Mouse (Mus musculus) forebrain, embryonic 16.5 days (tissue): Measurements from ENCODE around the gene Clasp1. TPM values are rescaled to one million over a fixed set of nuclear protein-coding genes. Genes with fewer than 3 reads are reported as not detected.
A peak's percentile ranks its signal among the peaks of the same experiment; 100 is the strongest.

Experiments
- ATAC-seq: fragments of 200-750 bp; cut with Nextera tagmentation; 2 replicates; pipeline ENCODE4 v1.8.0; 2017; ENCODE audit warnings: mild to moderate bottlenecking, moderate library complexity
- H3K27ac ChIP-seq: fragments of 300-500 bp; sonication (generic); 2 replicates; pipeline ENCODE4 v1.5.1; 2014; ENCODE audit warnings: low read length, control low read depth
- H3K27me3 ChIP-seq: fragments of 300-500 bp; sonication (generic); replicated peaks from 2 replicates; pipeline ENCODE4 v1.6.1; 2014; ENCODE audit warnings: low read length; ENCODE audit not compliant: control insufficient read depth, insufficient read depth
- H3K36me3 ChIP-seq: fragments of 300-500 bp; sonication (generic); 2 replicates; pipeline ENCODE4 v1.6.1; 2014; ENCODE audit not compliant: control insufficient read depth, insufficient read depth
- H3K4me1 ChIP-seq: fragments of 300-500 bp; sonication (generic); replicated peaks from 2 replicates; pipeline ENCODE4 v1.6.1; 2014; ENCODE audit warnings: low read length; ENCODE audit not compliant: control insufficient read depth, insufficient read depth
- H3K4me2 ChIP-seq: fragments of 300-500 bp; sonication (generic); 2 replicates; pipeline ENCODE4 v1.6.1; 2014; ENCODE audit warnings: mild to moderate bottlenecking, low read length, control low read depth
- H3K4me3 ChIP-seq: fragments of 300-500 bp; sonication (generic); replicated peaks from 2 replicates; pipeline ENCODE4 v1.5.1; 2014; ENCODE audit warnings: mild to moderate bottlenecking, low read length, control low read depth
- H3K9ac ChIP-seq: fragments of 300-500 bp; sonication (generic); replicated peaks from 2 replicates; pipeline ENCODE4 v1.6.1; 2014; ENCODE audit warnings: low read depth, low read length, control low read depth
- H3K9me3 ChIP-seq: fragments of 300-500 bp; sonication (generic); 2 replicates; pipeline ENCODE4 v1.6.1; 2016; ENCODE audit warnings: low read length; ENCODE audit not compliant: control insufficient read depth
- WGBS: fragments of 180-500 bp; shearing (Covaris S2); extraction: QIAGEN DNeasy Blood & Tissue Kit; methylation state at CpG from one replicate; pipeline ENCODE4 v1.1.7; 2014; 5-methylcytosine and 5-hydroxymethylcytosine counted together
- polyA plus RNA-seq: library from polyadenylated mRNA; unstranded; fragments of >200 nt; fragmentation: Nextera tagmentation; extraction: Ambion mirVana; gene quantifications from 2 replicates; pipeline ENCODE4 v1.2.1, GENCODE M21; 2015

The Clasp1 gene
- polyA plus RNA-seq, 1 experiment from 2014 or later, result 154 TPM

DNA sequence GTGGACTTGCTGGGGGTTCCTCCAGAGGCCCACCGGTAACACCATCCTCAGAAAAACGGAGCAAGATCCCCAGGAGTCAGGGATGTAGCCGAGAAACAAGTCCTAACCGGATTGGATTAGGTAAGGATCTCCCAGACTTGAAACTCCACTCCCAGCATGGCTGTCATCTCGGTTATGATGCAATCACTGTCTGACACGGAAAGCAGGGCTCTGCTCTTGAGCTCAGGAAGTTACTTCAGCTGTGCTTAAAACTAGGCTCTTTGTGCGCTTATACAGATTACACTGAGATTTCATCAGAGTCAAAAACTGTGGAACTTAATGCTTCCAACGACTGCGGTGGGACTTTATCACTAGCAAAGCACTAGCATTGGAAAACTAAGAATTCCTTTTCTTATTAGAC lies 136.5 kb downstream of the Clasp1 start:
- no peak overlapping the region for H3K4me3 ChIP-seq
- peaks cover 49% of the 10 kb centered on the region for H3K36me3 ChIP-seq
- no peaks in the 10 kb centered on the region for H3K9me3 ChIP-seq
- H3K9ac ChIP-seq, result no peak overlapping the region
- no peaks in the 10 kb centered on the region for H3K27me3 ChIP-seq
- no peaks in the 10 kb centered on the region for H3K4me1 ChIP-seq
- no peak overlapping the region for H3K27ac ChIP-seq
- no peak overlapping the region for H3K4me2 ChIP-seq
- WGBS, result 92% methylated on average over 9 of the region's 9 CpGs
- ATAC-seq, result no peak

DNA sequence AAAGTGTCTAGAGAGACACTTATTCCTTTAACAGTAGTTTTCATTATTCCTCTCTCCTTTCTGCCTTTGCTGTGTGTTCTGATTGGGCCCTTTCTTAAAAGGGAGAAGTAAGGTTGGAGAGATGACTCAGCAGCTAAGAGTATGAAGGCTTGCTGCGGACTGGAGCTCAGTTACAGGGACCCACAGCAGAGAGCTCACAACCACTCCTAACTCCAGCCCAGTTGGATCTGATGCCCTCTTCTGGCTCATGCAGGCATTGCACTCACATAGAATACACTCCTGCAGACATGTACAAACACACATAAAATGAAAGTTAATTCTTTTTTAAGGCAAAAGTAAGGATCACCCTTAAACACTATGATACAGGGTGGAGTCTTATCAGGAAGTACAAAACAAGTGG lies 140.4 kb downstream of the Clasp1 start:
- H3K27ac ChIP-seq, result no peak overlapping the region
- no peaks in the 10 kb centered on the region for H3K27me3 ChIP-seq
- H3K4me1 ChIP-seq, result 0 out of 2 replicates have a peak, but pooled peaks cover 3% of the 10 kb centered on the region
- WGBS, result 100% methylated on average over 1 of the region's 1 CpGs
- no peak overlapping the region for H3K4me3 ChIP-seq
- peaks cover 43% of the 10 kb centered on the region for H3K36me3 ChIP-seq
- no peak overlapping the region for H3K4me2 ChIP-seq
- no peaks in the 10 kb centered on the region for H3K9me3 ChIP-seq
- H3K9ac ChIP-seq, result no peak overlapping the region
- ATAC-seq, result no peak

DNA sequence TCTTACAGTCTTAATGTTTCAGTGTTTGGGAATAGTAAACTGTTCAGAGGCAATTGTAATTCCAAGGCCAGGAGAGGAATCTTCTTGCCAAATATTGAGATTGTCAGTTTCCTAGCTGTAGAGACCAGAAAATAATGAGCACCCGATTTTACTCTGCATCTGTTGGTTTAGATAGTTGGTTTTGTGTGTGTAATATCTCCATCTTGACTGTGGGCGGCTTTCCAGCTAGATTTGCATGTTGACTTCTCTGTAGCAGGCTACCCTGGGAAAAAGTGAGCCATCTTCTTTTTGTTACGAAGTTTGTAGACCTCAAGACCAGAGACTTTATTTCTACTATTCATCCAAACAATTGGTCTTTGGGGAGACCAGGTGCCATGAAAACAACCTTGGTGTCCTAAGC lies 142.4 kb downstream of the Clasp1 start:
- no peak overlapping the region for H3K27ac ChIP-seq
- H3K4me3 ChIP-seq, result no peak overlapping the region
- H3K27me3 ChIP-seq, result no peaks in the 10 kb centered on the region
- H3K9ac ChIP-seq, result no peak overlapping the region
- WGBS, result 80% methylated on average over 3 of the region's 3 CpGs
- H3K4me2 ChIP-seq, result no peak overlapping the region
- ATAC-seq, result peak; percentile 55; the same call in 1 of the 2 replicates
- no peaks in the 10 kb centered on the region for H3K9me3 ChIP-seq
- H3K4me1 ChIP-seq, result 0 out of 2 replicates have a peak, but pooled peaks cover 3% of the 10 kb centered on the region
- peaks cover 36% of the 10 kb centered on the region for H3K36me3 ChIP-seq

DNA sequence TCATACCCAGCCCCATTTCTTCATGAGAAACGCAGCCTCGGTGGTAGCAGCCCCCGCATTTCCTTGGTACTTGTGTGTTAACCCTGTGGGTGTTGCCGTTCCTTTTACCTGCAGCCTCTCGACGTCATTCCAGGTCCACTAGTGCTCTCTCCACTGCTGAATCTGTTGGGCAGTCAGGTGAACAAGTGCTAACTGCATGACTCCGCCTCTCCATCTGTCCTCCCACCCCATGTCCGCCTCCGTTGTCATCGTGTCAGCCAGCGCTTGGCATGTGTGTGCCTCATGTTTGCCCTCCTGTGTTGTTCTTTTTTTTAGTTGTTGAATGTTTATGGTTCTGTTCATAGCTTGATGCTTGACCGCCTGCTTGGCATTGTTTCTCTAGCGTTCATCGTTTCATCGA lies 147.2 kb downstream of the Clasp1 start:
- H3K4me2 ChIP-seq, result no peak overlapping the region
- no peaks in the 10 kb centered on the region for H3K27me3 ChIP-seq
- H3K4me3 ChIP-seq, result no peak overlapping the region
- no peak for ATAC-seq
- no peaks in the 10 kb centered on the region for H3K4me1 ChIP-seq
- peaks cover 14% of the 10 kb centered on the region for H3K36me3 ChIP-seq
- H3K9ac ChIP-seq, result no peak overlapping the region
- WGBS, result 80% methylated on average over 15 of the region's 15 CpGs
- H3K9me3 ChIP-seq, result no peaks in the 10 kb centered on the region
- no peak overlapping the region for H3K27ac ChIP-seq

DNA sequence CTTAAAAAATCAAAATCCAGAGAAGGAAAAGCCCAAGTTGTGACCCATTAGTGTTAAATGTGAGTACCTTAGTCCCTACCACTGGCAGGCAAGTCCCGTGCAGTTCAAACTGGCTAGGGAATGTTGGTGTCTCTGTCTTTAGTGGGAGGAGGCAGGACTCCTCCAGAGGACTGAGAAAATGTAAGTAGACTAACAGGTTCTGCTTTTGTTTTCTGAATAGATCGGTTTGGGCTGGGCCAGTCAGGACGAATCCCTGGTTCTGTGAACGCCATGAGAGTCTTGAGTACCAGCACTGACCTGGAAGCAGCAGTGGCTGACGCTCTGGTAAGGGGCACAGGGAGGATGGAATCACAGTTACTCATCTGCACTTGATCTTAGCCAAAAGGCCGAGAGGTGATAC lies 150.2 kb downstream of the Clasp1 start:
- H3K9ac ChIP-seq, result no peak overlapping the region
- no peak overlapping the region for H3K4me3 ChIP-seq
- no peak overlapping the region for H3K27ac ChIP-seq
- no peaks in the 10 kb centered on the region for H3K27me3 ChIP-seq
- no peak for ATAC-seq
- H3K36me3 ChIP-seq, result peaks cover 23% of the 10 kb centered on the region
- H3K4me2 ChIP-seq, result no peak overlapping the region
- H3K4me1 ChIP-seq, result no peaks in the 10 kb centered on the region
- 92% methylated on average over 6 of the region's 6 CpGs for WGBS
- H3K9me3 ChIP-seq, result no peaks in the 10 kb centered on the region

DNA sequence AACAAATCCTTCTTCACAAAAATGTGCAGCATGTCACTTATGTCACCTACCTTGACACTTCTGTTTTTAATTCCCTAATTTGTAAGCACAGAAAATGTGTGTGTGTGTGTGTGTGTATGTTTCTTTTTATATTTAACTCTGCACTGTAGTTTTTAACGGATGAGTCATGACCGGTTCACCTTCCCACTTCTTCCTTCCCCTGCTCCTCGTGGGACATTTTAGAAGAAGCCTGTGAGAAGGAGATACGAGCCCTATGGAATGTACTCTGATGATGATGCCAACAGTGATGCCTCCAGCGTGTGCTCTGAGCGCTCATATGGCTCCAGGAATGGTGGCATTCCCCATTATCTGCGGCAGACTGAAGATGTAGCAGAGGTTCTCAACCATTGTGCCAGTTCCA lies 154.0 kb downstream of the Clasp1 start:
- H3K9me3 ChIP-seq, result no peaks in the 10 kb centered on the region
- no peak overlapping the region for H3K4me2 ChIP-seq
- WGBS, result 98% methylated on average over 7 of the region's 7 CpGs
- no peaks in the 10 kb centered on the region for H3K4me1 ChIP-seq
- H3K27ac ChIP-seq, result no peak overlapping the region
- H3K9ac ChIP-seq, result no peak overlapping the region
- H3K27me3 ChIP-seq, result no peaks in the 10 kb centered on the region
- no peak overlapping the region for H3K4me3 ChIP-seq
- H3K36me3 ChIP-seq, result peaks cover 29% of the 10 kb centered on the region
- no peak for ATAC-seq

DNA sequence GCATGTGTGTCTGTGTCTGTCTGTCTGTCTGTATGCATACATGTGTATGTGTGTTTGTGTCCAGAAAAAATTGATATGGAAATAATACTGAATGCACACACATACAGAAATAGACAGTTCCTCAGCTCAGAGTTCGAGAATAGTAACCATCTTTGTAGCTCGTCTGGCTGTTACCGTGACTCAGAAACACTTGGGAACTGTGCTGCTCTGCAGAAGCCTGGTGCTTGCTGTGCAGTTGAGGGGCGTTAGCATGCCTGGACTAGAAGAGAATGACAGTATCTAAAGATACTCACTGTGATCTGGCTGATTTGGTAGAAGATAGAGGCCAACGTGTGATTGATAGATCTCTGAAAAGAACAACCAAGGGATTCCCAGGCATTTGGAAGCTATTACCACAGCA lies 159.9 kb downstream of the Clasp1 start:
- no peaks in the 10 kb centered on the region for H3K27me3 ChIP-seq
- H3K9me3 ChIP-seq, result no peaks in the 10 kb centered on the region
- no peak overlapping the region for H3K4me2 ChIP-seq
- H3K4me1 ChIP-seq, result no peaks in the 10 kb centered on the region
- 91% methylated on average over 5 of the region's 5 CpGs for WGBS
- no peak overlapping the region for H3K27ac ChIP-seq
- ATAC-seq, result no peak
- no peak overlapping the region for H3K9ac ChIP-seq
- no peak overlapping the region for H3K4me3 ChIP-seq
- H3K36me3 ChIP-seq, result peaks cover 45% of the 10 kb centered on the region

DNA sequence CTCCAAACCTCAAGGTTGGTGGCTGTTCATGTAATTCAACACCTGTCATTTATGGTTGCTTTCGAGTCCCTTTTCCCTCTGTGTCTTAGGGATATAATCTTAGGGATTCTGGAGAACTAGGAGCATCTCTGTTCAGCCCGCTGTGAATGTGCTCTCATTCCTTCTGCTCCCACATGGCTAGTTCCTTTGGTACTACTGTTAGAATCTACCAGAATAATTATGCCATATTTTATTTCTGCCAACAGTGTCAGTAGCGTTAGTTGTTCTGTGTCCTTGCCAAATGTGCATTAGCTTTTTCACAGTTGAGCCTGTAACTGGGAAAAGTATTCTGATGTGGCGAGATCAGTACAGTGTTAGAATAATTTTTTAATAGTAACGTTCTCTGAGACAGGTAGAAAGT lies 162.3 kb downstream of the Clasp1 start:
- H3K4me3 ChIP-seq, result no peak overlapping the region
- no peak overlapping the region for H3K9ac ChIP-seq
- H3K27ac ChIP-seq, result no peak overlapping the region
- WGBS, result 80% methylated on average over 5 of the region's 5 CpGs
- no peak overlapping the region for H3K4me2 ChIP-seq
- H3K4me1 ChIP-seq, result no peaks in the 10 kb centered on the region
- H3K36me3 ChIP-seq, result peaks cover 55% of the 10 kb centered on the region
- H3K27me3 ChIP-seq, result no peaks in the 10 kb centered on the region
- H3K9me3 ChIP-seq, result no peaks in the 10 kb centered on the region
- no peak for ATAC-seq

DNA sequence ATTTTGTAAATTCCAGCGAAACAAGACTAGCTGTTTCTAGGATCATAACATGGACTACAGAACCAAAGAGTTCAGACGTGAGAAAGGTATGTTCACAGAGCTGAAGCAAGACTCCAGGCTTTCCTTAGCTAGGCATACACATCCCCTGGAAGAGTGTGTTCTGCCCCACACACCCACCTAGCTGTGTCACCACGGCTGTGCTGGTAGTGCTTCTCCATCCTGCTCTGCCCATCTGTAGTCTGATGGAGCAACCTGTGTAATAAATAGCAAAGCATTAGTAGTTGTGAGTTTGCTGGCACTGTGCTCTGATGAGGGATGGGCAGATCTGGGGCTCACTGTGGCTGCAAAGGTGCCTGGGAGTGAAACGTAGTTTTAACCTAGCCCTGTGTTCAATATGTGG lies 163.2 kb downstream of the Clasp1 start:
- WGBS, result 94% methylated on average over 4 of the region's 4 CpGs
- H3K9me3 ChIP-seq, result no peaks in the 10 kb centered on the region
- ATAC-seq, result no peak
- no peak overlapping the region for H3K27ac ChIP-seq
- H3K4me1 ChIP-seq, result no peaks in the 10 kb centered on the region
- H3K4me3 ChIP-seq, result no peak overlapping the region
- H3K36me3 ChIP-seq, result peaks cover 56% of the 10 kb centered on the region
- H3K27me3 ChIP-seq, result no peaks in the 10 kb centered on the region
- no peak overlapping the region for H3K4me2 ChIP-seq
- H3K9ac ChIP-seq, result no peak overlapping the region

DNA sequence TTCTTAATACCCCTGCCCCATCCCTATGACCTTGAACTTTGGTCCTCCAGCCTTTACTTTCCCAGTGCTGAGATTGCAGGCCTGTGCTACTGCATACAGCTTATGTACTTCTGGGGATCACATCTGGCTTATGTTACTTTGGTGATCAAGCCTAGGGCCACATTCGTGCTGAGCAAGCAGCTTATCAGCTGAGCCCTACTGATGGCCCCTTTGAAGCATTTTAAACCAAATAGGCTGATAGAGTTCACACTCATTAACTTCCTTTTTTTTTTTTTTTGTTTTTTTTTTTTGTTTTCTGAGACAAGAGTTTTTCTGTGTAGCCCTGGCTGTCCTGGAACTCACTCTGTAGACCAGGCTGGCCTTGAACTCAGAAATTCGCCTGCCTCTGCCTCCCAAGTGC lies 164.2 kb downstream of the Clasp1 start:
- H3K27ac ChIP-seq, result no peak overlapping the region
- H3K27me3 ChIP-seq, result no peaks in the 10 kb centered on the region
- H3K36me3 ChIP-seq, result peaks cover 59% of the 10 kb centered on the region
- ATAC-seq, result no peak
- 99% methylated on average over 2 of the region's 2 CpGs for WGBS
- no peaks in the 10 kb centered on the region for H3K4me1 ChIP-seq
- no peak overlapping the region for H3K9ac ChIP-seq
- H3K4me2 ChIP-seq, result no peak overlapping the region
- no peak overlapping the region for H3K4me3 ChIP-seq
- no peaks in the 10 kb centered on the region for H3K9me3 ChIP-seq
